Mouse (Mus musculus) ES-E14 (cell line): ENCODE measurements around the gene Zfp524.

Experiments
- CHD2 ChIP-seq: IDR thresholded peaks from 2 replicates; pipeline ENCODE4 v1.6.1; 2014; ENCODE audit warnings: mild to moderate bottlenecking, low read depth, low read length, inconsistent platforms
- HCFC1 ChIP-seq: IDR thresholded peaks from 2 replicates; pipeline ENCODE4 v1.6.1; 2012; ENCODE audit warnings: low read length, inconsistent platforms, borderline replicate concordance; ENCODE audit not compliant: insufficient read depth
- MAFK ChIP-seq: IDR thresholded peaks from 2 replicates; pipeline ENCODE4 v1.6.1; 2014; ENCODE audit warnings: mild to moderate bottlenecking, low read depth, low read length, inconsistent platforms; ENCODE audit not compliant: insufficient read depth
- ZC3H11A ChIP-seq: IDR thresholded peaks from 2 replicates; pipeline ENCODE4 v1.6.1; 2012; ENCODE audit warnings: low read depth, mild to moderate bottlenecking, inconsistent platforms, low read length, borderline replicate concordance

GRCm38 (mm10) chr7:5035628-5036027 lies 21.4 kb downstream of the Zfp524 start:
- TF ChIP-seq CHD2 (no peak), MAFK (no peak), ZC3H11A (no peak), HCFC1 (no peak)
